Mouse (Mus musculus): ENCODE measurements at regions not wholly inside any gene's neighbourhood (a gene's known extent, or its start where the extent isn't known, plus 50 kb on each side); places are given as distances from the start of the nearest gene placed in this dataset.
A peak's percentile ranks its signal among the peaks of the same experiment; 100 is the strongest.

DNA sequence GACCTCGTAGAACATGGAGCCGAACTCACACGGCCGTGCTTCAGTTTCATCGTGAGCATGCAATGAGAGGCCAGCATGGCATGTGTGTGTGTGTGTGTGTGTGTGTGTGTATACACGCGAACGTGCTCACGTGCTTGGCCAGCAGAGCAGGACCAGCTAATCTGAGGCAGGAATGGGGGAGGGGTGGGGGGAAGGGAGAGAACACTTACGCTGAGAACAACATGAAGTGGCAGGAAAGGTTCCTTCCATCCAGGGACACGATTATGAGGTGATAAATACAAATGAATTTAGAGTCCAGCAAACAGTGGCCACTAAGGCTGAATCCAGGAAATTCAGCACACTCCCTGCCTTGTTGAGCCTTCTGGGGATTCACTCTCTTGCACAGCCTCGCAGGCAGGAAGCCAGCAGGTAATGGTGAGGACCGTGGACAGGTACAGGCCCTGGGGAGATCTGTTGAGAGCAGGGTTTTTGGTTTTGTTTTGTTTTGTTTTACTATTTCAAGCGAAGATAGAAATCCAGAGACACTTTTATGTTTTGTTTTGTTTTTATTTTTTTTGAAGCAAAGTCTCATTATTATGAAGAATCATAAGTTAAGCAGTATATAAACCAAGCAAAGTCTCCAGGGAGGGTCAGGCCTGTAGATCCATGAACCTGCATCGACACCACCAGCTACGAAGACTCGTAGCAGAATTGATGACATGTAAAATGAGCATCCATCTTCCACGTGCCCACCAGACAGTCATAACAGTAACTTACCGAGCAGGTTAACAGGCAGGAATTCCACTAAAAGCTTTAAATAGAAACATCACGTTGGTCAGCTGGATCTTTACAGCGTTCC is 452.0 kb downstream of the Wdr11 start:
- Histone ChIP-seq H3K4me3 (ENCODE audit: low read length) (no peak overlapping the region), H3K27me3 (ENCODE audit: control insufficient read depth, insufficient read depth, low read length) (no peaks in the 10 kb centered on the region), H3K9me3 (ENCODE audit: control insufficient read depth, low read length) (no peaks in the 10 kb centered on the region), H3K27ac (ENCODE audit: low read depth, low read length) (no peak overlapping the region), H3K4me1 (ENCODE audit: control insufficient read depth, insufficient read depth, low read length) (peaks cover 23% of the 10 kb centered on the region; the same call in 1 of the 2 replicates), H3K4me2 (replicated peaks; ENCODE audit: low read depth, low read length) (no peak overlapping the region), H3K36me3 (ENCODE audit: control insufficient read depth, insufficient read depth, low read length) (no peaks in the 10 kb centered on the region), H3K9ac (ENCODE audit: low read depth, low read length) (no peak overlapping the region)
- ATAC-seq (ENCODE audit: low FRiP score, low TSS enrichment) = peak; percentile 26; the same call in 1 of the 2 replicates
- WGBS = 32% methylated on average over 21 of the region's 21 CpGs

DNA sequence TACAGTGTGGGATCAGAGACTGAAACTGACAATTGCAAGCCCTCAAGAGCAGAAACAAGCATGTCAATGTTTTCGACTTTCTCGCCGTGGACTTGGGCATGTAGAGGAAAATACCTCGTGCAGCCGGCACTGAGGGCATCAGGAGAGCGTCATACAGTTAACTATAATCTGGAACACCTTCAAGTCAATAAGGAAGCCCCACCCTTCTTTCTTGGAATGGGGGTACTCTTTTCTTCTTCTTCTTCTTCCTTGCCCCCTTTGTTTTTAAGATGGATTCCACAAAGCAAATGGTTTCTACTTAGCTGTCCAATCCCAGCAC is 452.5 kb downstream of the Wdr11 start:
- H3K4me1 ChIP-seq (ENCODE audit: control insufficient read depth, insufficient read depth, low read length) = peaks cover 23% of the 10 kb centered on the region; the same call in 1 of the 2 replicates
- H3K36me3 ChIP-seq (ENCODE audit: control insufficient read depth, insufficient read depth, low read length) = no peaks in the 10 kb centered on the region
- H3K27ac ChIP-seq (ENCODE audit: low read depth, low read length) = no peak overlapping the region
- H3K9ac ChIP-seq (ENCODE audit: low read depth, low read length) = no peak overlapping the region
- H3K9me3 ChIP-seq (ENCODE audit: control insufficient read depth, low read length) = no peaks in the 10 kb centered on the region
- WGBS = 89% methylated on average over 6 of the region's 6 CpGs
- no peak overlapping the region for H3K4me3 ChIP-seq (ENCODE audit: low read length)
- no peak overlapping the region for H3K4me2 ChIP-seq (replicated peaks; ENCODE audit: low read depth, low read length)
- no peaks in the 10 kb centered on the region for H3K27me3 ChIP-seq (ENCODE audit: control insufficient read depth, insufficient read depth, low read length)
- no peak for ATAC-seq (ENCODE audit: low FRiP score, low TSS enrichment)

DNA sequence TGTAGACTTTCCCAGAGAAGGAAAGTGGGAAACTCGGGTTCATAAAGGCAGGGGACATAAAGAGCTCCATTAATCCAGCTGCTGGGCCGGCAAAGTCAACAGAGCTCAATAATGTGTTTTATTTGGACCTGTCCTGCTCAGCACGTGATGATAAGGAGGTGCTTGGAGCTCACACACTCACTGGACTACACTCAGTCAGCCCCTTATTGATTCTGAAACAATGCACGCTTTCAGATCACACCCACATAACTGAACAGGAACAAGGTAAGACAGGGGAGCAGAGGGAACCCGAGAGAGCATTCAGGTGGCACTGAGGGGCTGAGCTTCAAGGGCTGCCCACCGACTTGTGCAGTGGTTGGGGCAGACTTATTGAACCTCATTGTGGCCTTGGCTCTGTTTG is 452.9 kb downstream of the Wdr11 start:
- 53% methylated on average over 6 of the region's 6 CpGs for WGBS
- Histone ChIP-seq H3K9ac (ENCODE audit: low read depth, low read length) (no peak overlapping the region), H3K27me3 (ENCODE audit: control insufficient read depth, insufficient read depth, low read length) (no peaks in the 10 kb centered on the region), H3K4me3 (ENCODE audit: low read length) (no peak overlapping the region), H3K9me3 (ENCODE audit: control insufficient read depth, low read length) (no peaks in the 10 kb centered on the region), H3K4me2 (replicated peaks; ENCODE audit: low read depth, low read length) (no peak overlapping the region), H3K4me1 (ENCODE audit: control insufficient read depth, insufficient read depth, low read length) (peaks cover 26% of the 10 kb centered on the region), H3K27ac (ENCODE audit: low read depth, low read length) (no peak overlapping the region), H3K36me3 (ENCODE audit: control insufficient read depth, insufficient read depth, low read length) (no peaks in the 10 kb centered on the region)
- ATAC-seq (ENCODE audit: low FRiP score, low TSS enrichment) = no peak

DNA sequence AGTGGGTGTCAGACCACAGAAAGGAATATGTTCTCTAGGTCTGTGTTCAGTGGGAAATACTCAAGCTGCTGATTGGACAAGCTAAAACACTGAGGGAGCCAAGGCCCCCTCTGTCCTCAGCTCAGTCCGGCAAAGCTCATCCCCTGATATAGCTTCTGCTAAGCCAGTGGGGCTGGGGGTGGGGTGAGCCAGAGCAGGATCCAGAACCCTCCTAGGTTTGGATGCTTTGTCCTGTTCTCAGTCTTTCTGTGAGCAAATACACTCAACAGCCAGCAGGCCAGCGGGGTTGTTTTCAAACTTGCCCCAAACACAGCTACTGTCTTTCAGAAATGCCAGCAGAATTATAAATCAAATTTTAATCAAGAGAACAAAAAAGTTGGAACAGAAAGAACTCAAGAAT is 454.4 kb downstream of the Wdr11 start:
- ATAC-seq (ENCODE audit: low FRiP score, low TSS enrichment) = no peak
- H3K4me3 ChIP-seq (ENCODE audit: low read length) = no peak overlapping the region
- peaks cover 38% of the 10 kb centered on the region for H3K4me1 ChIP-seq (ENCODE audit: control insufficient read depth, insufficient read depth, low read length)

DNA sequence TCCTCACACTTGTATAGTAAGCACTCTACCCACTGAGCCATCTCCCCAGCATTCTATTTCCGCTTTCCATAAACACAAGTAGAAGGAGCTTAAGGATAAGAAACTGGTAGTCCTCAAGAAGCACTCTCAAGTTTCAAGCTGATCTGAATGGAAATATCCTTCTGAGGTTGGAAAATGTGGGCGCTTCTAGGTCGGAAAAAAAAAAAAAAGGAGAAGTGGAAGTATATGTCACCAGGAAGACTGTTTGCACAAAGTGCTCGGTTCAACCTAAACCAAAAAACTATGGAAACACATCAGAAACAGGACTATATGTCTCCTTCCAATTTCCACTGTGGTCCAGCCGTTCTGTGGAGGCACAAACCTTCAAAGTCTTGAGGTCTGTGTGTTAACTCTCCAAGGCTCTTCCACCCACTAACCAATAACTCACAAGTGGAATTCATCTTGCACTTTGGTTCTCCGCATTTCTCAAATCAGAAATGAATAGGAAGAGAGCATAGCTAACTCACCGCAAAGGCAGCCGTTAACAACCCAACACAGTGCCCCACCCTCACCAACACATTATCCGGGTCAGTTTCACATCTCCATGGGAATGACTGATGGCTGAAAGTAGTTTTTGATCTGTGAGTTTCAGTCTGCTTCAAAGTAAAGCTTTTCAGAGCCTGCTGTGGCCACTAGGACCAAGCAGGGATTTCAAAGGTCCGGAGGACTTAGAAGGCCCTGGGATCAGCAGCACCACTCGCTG is 455.8 kb downstream of the Wdr11 start:
- no peak overlapping the region for H3K27ac ChIP-seq (ENCODE audit: low read depth, low read length)

More for the DNA sequence above, 454.4 kb downstream of the Wdr11 start:
- Histone ChIP-seq H3K27ac (ENCODE audit: low read depth, low read length) (no peak overlapping the region), H3K4me2 (replicated peaks; ENCODE audit: low read depth, low read length) (no peak overlapping the region), H3K36me3 (ENCODE audit: control insufficient read depth, insufficient read depth, low read length) (no peaks in the 10 kb centered on the region), H3K9me3 (ENCODE audit: control insufficient read depth, low read length) (no peaks in the 10 kb centered on the region), H3K9ac (ENCODE audit: low read depth, low read length) (no peak overlapping the region), H3K27me3 (ENCODE audit: control insufficient read depth, insufficient read depth, low read length) (no peaks in the 10 kb centered on the region)
- 53% methylated on average over 2 of the region's 2 CpGs for WGBS

DNA sequence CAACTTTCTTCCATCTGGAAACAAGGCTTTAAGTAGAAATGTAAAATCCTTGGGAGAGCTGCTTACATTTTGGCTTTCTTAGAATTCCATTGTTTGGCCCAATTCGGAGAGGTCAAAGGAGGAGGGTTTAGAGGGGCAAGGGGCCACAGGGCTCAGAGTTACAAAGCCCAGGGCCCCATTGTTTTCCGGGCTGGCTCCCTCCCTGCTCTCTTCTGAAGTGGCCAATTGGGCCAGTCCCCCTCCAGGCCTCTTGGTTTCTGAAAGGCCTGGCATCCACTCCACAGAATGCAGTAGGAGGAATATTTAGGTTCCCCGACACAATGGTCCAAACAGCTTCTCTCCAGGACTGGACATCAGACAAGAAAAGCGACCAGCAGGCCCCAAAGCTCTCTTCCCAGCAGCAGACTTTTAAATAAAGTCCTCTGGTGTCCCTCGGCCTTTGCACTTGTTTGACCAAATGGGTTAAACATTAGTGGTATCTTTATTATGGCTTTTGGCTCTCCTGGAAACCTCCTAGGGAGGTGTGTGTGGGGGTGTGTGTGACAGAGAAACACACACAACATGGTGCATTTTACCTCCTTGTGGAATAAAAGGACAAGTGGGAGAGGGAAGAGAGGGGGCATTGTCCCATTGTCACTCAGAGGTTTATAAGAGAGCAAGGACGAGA is 456.6 kb downstream of the Wdr11 start:
- H3K27ac ChIP-seq (ENCODE audit: low read depth, low read length) = no peak overlapping the region

More for the DNA sequence above, 455.8 kb downstream of the Wdr11 start:
- no peaks in the 10 kb centered on the region for H3K36me3 ChIP-seq (ENCODE audit: control insufficient read depth, insufficient read depth, low read length)
- H3K4me3 ChIP-seq (ENCODE audit: low read length) = no peak overlapping the region
- no peak for ATAC-seq (ENCODE audit: low FRiP score, low TSS enrichment)
- H3K9ac ChIP-seq (ENCODE audit: low read depth, low read length) = no peak overlapping the region
- no peaks in the 10 kb centered on the region for H3K9me3 ChIP-seq (ENCODE audit: control insufficient read depth, low read length)
- peaks cover 30% of the 10 kb centered on the region for H3K4me1 ChIP-seq (ENCODE audit: control insufficient read depth, insufficient read depth, low read length)
- 67% methylated on average over 11 of the region's 11 CpGs for WGBS
- H3K4me2 ChIP-seq (replicated peaks; ENCODE audit: low read depth, low read length) = no peak overlapping the region
- H3K27me3 ChIP-seq (ENCODE audit: control insufficient read depth, insufficient read depth, low read length) = no peaks in the 10 kb centered on the region

DNA sequence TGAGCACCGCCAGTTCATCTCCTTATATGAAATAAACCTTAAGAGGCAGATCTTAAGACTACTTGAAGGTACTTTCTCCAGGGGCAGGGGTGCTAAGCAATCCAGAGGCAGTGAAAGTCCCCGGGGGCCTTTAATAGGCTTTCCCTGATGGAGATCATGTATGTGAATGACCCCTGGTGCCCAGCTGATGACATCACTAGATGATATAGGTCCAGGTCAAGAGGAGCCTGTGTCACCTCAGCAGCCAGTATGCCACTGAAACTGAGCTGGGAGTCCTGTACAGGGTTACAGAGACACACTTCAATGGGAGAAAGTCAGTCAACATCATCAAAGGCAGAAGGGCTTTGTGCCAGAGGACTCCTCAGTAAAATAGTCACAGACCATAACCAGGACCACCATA is 457.8 kb downstream of the Wdr11 start:
- Histone ChIP-seq H3K27me3 (ENCODE audit: control insufficient read depth, insufficient read depth, low read length) (no peaks in the 10 kb centered on the region), H3K4me2 (replicated peaks; ENCODE audit: low read depth, low read length) (no peak overlapping the region), H3K27ac (ENCODE audit: low read depth, low read length) (peak overlapping the region; percentile 26; the same call in 1 of the 2 replicates), H3K9ac (ENCODE audit: low read depth, low read length) (no peak overlapping the region), H3K9me3 (ENCODE audit: control insufficient read depth, low read length) (no peaks in the 10 kb centered on the region), H3K36me3 (ENCODE audit: control insufficient read depth, insufficient read depth, low read length) (no peaks in the 10 kb centered on the region), H3K4me1 (ENCODE audit: control insufficient read depth, insufficient read depth, low read length) (peaks cover 21% of the 10 kb centered on the region), H3K4me3 (ENCODE audit: low read length) (no peak overlapping the region)
- 66% methylated on average over 2 of the region's 2 CpGs for whole genome bisulfite sequencing
- ATAC-seq (ENCODE audit: low FRiP score, low TSS enrichment) = no peak; the same call in 1 of the 2 replicates

More for the DNA sequence above, 456.6 kb downstream of the Wdr11 start:
- Histone ChIP-seq H3K9me3 (ENCODE audit: control insufficient read depth, low read length) (no peaks in the 10 kb centered on the region), H3K4me2 (replicated peaks; ENCODE audit: low read depth, low read length) (no peak overlapping the region), H3K27me3 (ENCODE audit: control insufficient read depth, insufficient read depth, low read length) (no peaks in the 10 kb centered on the region), H3K4me3 (ENCODE audit: low read length) (no peak overlapping the region), H3K36me3 (ENCODE audit: control insufficient read depth, insufficient read depth, low read length) (no peaks in the 10 kb centered on the region), H3K9ac (ENCODE audit: low read depth, low read length) (no peak overlapping the region), H3K4me1 (ENCODE audit: control insufficient read depth, insufficient read depth, low read length) (peaks cover 30% of the 10 kb centered on the region)
- 57% methylated on average over 6 of the region's 6 CpGs for WGBS
- ATAC-seq (ENCODE audit: low FRiP score, low TSS enrichment) = no peak

DNA sequence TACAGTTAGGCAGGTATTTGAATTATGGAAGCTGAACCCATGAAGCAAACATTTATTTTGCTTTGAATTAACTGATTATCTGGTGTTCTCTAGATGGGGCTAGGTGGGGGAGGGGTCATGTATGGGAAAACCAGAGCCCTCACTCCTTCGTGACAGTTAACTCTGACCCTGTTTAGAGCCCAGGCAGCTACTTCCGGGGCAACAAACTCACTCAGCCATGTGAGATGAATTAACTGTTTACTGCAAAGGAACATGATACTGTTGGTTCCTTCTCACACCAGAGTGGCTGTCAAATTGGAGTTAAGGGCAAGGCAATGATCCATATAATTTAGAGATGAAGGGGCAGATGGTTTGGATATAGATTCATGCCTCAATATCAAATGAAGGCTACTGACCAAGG is 458.5 kb downstream of the Wdr11 start:
- no peak overlapping the region for H3K4me2 ChIP-seq (replicated peaks; ENCODE audit: low read depth, low read length)
- 4% methylated on average over 2 of the region's 2 CpGs for WGBS
- no peak overlapping the region for H3K9ac ChIP-seq (ENCODE audit: low read depth, low read length)
- no peaks in the 10 kb centered on the region for H3K9me3 ChIP-seq (ENCODE audit: control insufficient read depth, low read length)
- ATAC-seq (ENCODE audit: low FRiP score, low TSS enrichment) = peak; percentile 81; the same call in 1 of the 2 replicates
- H3K4me1 ChIP-seq (ENCODE audit: control insufficient read depth, insufficient read depth, low read length) = peaks cover 21% of the 10 kb centered on the region
- H3K4me3 ChIP-seq (ENCODE audit: low read length) = no peak overlapping the region
- no peaks in the 10 kb centered on the region for H3K36me3 ChIP-seq (ENCODE audit: control insufficient read depth, insufficient read depth, low read length)
- H3K27me3 ChIP-seq (ENCODE audit: control insufficient read depth, insufficient read depth, low read length) = no peaks in the 10 kb centered on the region
- peak overlapping the region; percentile 26; the same call in 1 of the 2 replicates for H3K27ac ChIP-seq (ENCODE audit: low read depth, low read length)
